Mouse (Mus musculus): Measurements from ENCODE around the gene Anks1b.
"Not testable (repeated sequence)": the region's sequence is repeated elsewhere in the genome, so short reads cannot be mapped to it uniquely, and the experiment has no call there.

The Anks1b gene

GRCm38 (mm10) chr10:90577099-90577461 lies 703.8 kb downstream of the Anks1b start:
- DNase-seq (ENCODE audit: low spot score in 2 of 2): no peak

- DNase-seq (ENCODE audit: low spot score in 2 of 2): no peak
These were observed 704.5 kb downstream of the Anks1b start for GRCm38 (mm10) chr10:90577777-90578176.

GRCm38 (mm10) chr10:90579970-90580369 lies 706.7 kb downstream of the Anks1b start:
- no peak for DNase-seq (ENCODE audit: low spot score in 2 of 2)

GRCm38 (mm10) chr10:90584052-90584451 lies 710.7 kb downstream of the Anks1b start:
- no peak for DNase-seq (ENCODE audit: low spot score in 2 of 2)

GRCm38 (mm10) chr10:90596142-90596541 lies 722.8 kb downstream of the Anks1b start:
- DNase-seq (ENCODE audit: low spot score in 2 of 2): no peak

- DNase-seq (ENCODE audit: low spot score in 2 of 2): no peak
These were observed 723.3 kb downstream of the Anks1b start for GRCm38 (mm10) chr10:90596576-90596975.

GRCm38 (mm10) chr10:90599149-90599548 lies 725.8 kb downstream of the Anks1b start:
- DNase-seq (ENCODE audit: low spot score in 2 of 2): no peak

- DNase-seq (ENCODE audit: low spot score in 2 of 2): no peak
These were observed 726.6 kb downstream of the Anks1b start for GRCm38 (mm10) chr10:90599726-90600531.

GRCm38 (mm10) chr10:90607586-90607985 lies 734.3 kb downstream of the Anks1b start:
- DNase-seq (ENCODE audit: low spot score in 2 of 2): no peak

GRCm38 (mm10) chr10:90609437-90609836 lies 736.1 kb downstream of the Anks1b start:
- no peak for DNase-seq (ENCODE audit: low spot score in 2 of 2)

GRCm38 (mm10) chr10:90613051-90613450 lies 739.7 kb downstream of the Anks1b start:
- DNase-seq (ENCODE audit: low spot score in 2 of 2): no peak

GRCm38 (mm10) chr10:90615196-90615595 lies 741.9 kb downstream of the Anks1b start:
- DNase-seq (ENCODE audit: low spot score in 2 of 2): no peak

- DNase-seq (ENCODE audit: low spot score in 2 of 2): no peak
These were observed 743.3 kb downstream of the Anks1b start for GRCm38 (mm10) chr10:90616622-90617021.

- no peak for DNase-seq (ENCODE audit: low spot score in 2 of 2)
These were observed 744.5 kb downstream of the Anks1b start for GRCm38 (mm10) chr10:90617664-90618296.

- DNase-seq (ENCODE audit: low spot score in 2 of 2): no peak
These were observed 754.2 kb downstream of the Anks1b start for GRCm38 (mm10) chr10:90627532-90627931.

- no peak for DNase-seq (ENCODE audit: low spot score in 2 of 2)
These were observed 756.9 kb downstream of the Anks1b start for GRCm38 (mm10) chr10:90630099-90630698.

GRCm38 (mm10) chr10:90630794-90631193 lies 757.5 kb downstream of the Anks1b start:
- not testable (repeated sequence) for DNase-seq (ENCODE audit: low spot score in 2 of 2)

- no peak for DNase-seq (ENCODE audit: low spot score in 2 of 2)
These were observed 764.0 kb downstream of the Anks1b start for GRCm38 (mm10) chr10:90637352-90637751.

- DNase-seq (ENCODE audit: low spot score in 2 of 2): no peak
These were observed 776.4 kb downstream of the Anks1b start for GRCm38 (mm10) chr10:90649681-90650080.

- DNase-seq (ENCODE audit: low spot score in 2 of 2): no peak
These were observed 784.3 kb downstream of the Anks1b start for GRCm38 (mm10) chr10:90657416-90658120.

- DNase-seq (ENCODE audit: low spot score in 2 of 2): no peak
These were observed 793.4 kb downstream of the Anks1b start for GRCm38 (mm10) chr10:90666746-90667145.

GRCm38 (mm10) chr10:90670291-90670690 lies 797.0 kb downstream of the Anks1b start:
- DNase-seq (ENCODE audit: low spot score in 2 of 2): no peak

All from natural killer cell, adult 2 months (primary cell).